Mouse (Mus musculus) cerebellum, adult (tissue): ENCODE results near the gene Scap.
"Not testable (repeated sequence)": the region's sequence is repeated elsewhere in the genome, so short reads cannot be mapped to it uniquely, and the experiment has no call there.

Experiments used
- ATAC-seq: cut with Nextera tagmentation; 2 replicates; pipeline ENCODE4 v1.9.2; 2017; ENCODE audit warnings: mild to moderate bottlenecking, moderate library complexity, mixed read lengths; ENCODE audit not compliant: insufficient number of reproducible peaks, low FRiP score, low TSS enrichment

Scap gene

DNA sequence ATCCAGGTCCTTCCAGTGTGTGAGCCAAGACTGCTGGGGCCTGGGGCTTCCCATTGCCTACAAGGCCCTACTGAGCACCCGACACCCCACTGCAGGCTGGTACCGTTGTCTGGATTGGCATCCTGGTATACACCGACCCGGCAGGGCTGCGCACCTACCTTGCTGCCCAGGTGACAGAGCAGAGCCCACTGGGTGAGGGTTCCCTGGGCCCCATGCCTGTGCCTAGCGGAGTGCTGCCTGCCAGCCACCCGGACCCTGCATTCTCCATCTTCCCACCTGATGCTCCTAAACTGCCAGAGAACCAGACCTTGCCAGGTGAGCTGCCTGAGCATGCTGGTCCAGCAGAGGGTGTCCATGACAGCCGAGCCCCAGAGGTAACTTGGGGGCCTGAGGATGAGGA lies 46.3 kb downstream of the Scap start:
- no peak for ATAC-seq

DNA sequence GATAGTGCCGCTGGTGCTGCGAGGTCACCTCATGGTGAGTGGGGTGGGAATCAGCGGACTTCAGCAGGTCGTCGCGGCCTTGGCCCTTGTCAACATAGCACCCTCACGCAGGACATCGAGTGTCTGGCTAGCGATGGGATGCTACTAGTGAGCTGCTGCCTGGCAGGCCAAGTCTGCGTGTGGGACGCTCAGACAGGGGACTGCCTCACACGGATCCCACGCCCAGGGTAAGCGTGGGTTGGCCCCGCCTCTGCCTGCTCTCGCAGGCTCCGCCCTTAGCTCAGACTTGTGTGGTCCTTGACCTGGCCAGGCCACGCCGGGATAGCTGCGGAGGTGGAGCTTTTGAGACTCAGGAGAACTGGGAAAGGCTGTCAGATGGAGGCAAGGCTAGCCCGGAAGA lies 47.6 kb downstream of the Scap start:
- no peak for ATAC-seq

DNA sequence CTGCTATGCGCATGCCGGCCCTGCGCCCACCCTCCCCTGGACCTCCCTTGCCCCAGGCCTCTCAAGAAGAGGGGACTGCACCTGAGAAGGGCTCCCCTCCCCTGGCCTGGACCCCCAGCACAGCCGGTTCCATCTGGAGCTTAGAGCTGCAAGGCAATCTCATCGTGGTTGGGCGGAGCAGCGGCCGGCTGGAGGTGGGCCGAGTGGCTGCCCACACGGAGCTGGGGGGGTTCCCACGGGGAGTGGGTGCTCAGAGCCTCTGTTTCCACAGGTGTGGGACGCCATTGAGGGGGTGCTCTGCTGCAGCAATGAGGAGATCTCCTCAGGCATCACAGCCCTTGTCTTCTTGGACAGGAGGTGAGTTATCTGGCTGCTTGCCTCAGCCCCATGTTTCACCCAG lies 48.2 kb downstream of the Scap start:
- ATAC-seq = no peak

DNA sequence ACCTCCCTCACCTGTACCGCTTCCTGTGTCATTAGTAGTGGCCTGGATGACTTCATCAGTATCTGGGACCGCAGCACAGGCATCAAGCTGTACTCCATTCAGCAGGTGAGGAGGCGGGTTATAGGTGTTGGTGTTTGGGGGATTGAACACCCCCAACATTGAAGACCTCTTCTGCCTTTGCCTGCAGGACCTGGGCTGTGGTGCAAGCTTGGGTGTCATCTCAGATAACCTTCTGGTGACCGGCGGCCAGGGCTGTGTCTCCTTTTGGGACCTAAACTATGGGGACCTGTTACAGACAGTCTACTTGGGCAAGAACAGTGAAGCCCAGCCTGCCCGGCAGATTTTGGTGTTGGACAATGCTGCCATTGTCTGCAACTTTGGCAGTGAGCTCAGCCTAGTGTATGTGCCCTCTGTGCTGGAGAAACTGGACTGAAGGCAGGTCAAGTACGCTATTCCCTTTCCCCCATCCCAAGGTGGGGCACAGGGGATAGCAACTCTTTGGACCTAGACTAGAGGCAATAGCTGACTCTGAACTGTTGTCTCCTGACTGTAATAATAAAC lies 51.4 kb downstream of the Scap start:
- no peak for ATAC-seq

DNA sequence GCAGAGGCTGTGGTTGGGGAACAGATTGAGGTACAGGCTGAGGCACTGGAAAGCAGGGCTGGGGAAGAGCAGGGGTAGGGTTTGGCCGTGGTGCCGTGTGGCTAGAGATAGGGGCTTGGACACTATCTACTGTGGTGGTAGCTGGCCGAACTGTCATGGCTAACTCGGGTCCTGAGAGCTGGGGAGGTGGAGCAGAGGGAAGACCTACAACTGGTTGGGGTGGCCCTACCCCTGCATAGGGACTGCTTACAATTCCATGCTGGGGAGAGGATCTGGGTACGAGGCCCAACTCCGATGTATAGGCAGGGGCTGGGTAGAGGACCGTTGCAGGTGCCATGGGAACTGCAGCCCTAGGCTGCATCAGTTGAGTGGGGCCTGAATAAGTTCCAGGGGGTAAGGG lies 54.9 kb downstream of the Scap start:
- no peak for ATAC-seq

DNA sequence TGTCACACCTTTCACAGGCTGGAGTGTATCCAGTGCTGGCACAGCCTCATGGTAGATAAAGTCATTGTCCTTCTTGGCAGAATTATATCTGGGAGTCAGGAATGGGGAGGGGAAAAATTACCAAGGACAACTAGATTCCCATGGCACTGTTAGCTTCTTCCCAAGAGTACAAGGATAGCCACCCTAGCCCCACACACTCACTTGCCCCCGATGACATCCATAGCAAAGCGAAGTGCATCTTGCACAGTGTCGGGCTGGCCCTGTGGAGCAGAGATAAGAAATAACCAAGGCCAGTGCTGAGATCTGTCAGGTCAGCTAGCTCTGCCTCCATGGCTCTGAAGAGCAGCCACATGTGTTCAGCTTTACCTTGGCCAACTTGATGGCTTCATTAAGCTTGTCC lies 57.8 kb downstream of the Scap start:
- ATAC-seq = no peak

DNA sequence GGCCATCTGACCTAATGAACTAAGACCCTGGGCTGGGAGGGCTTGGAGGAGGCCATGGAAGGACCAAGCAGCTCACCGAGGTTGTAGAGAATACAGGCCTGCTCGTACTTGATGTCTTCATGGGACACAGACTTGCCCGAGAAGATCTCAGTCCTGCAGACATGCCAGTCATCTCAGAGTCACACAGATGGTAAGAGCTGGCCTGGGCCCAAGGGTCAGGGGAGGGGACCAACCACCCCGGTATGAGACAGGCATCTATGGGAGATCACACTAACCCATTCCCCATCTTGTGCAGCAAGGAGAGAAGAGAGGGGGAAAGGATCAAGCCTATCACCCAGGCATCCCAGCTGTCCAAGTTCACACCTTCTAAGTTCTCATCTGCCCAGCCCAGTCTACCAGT lies 60.2 kb downstream of the Scap start:
- no peak for ATAC-seq

DNA sequence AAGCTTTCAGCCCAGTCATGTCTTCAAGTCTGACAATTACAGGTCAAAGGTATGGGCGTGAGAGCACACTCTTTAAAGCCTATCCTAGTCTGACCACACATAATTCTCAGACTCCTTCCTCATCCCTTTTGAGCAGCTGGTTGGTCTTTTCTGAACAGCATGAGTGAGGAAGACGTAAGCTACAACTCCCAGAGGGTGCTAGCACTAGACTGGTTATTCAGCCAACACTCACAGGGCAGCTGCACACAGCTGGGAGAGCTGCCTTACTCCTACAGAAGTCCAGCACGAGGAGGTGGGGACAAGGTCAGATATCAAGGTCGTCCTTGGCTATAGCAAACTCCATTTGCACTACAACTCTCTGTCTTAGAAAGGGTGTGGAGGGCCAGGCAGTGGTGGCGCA lies 67.6 kb downstream of the Scap start:
- no peak for ATAC-seq

DNA sequence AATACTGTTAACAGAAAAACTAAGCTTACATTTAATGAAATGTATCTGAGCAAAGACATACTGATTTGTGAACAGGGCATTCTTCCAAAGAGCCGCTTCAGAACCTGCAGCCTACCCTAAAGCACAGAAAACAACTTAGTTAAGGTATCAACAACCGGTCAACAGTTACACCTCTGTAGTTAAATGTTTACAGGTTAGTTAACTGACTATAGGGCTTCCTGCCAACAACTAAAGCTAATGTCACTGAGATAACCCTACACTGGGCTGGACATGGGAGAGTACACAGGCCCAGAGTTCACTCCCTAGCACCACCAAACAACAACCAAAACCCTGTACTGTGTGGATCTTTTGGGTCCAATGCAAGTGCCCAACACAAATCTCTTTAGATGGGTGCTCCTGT lies 69.6 kb downstream of the Scap start:
- ATAC-seq = no peak

DNA sequence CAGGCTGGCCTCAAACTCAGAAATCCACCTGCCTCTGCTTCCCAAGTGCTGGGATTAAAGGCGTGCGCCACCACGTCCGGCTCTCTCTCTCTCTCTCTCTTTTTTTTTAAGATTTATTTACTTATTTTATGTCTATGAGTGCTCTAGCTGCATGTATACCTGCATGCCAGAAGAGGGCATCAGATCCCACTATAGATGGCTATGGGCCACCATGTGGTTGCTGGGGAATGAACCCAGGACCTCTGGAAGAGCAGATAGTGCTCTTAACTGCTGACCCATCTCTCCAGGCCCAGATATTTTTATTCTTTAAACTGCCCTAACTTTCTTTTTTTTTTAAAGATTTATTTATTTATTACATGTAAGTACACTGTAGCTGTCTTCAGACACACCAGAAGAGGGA lies 70.2 kb downstream of the Scap start:
- ATAC-seq = not testable (repeated sequence)

DNA sequence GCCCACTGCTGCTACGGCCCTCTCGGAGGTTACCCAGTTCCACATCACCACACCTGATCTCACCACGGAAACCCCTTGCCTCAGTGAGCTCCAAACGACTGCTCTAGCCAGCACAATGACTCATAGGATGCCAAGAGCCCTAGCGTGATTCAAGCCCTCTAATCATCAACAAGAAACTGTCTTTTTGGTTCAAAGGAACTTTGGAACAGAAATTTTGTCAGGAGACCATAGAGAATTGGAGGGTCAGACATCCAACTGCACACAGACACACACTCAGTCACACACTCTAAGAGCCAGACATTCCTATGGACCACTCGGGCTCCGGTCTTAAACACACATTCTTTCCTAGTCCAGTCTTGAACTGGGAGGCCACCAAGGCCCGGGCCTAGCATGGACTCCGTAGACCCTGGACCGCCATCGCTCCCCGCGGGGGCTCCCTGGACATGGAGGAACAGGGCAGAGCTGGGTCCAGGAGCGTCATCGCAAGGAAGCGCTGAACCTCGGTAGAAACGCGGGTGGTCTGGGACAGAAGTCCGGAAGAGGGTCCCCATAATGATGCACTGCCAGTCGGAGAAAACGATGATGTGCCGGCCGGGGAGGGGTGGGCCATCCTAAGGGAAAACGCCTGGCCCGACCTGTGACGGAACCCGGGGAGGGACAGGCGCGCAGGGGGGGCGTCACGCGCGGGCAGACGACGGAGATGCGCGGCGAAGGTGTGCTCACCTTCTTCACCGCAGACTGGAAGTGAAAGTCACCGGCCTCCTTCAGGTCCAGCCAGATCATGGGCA lies 74.4 kb downstream of the Scap start:
- ATAC-seq = no peak; the same call in none of the 2 replicates

DNA sequence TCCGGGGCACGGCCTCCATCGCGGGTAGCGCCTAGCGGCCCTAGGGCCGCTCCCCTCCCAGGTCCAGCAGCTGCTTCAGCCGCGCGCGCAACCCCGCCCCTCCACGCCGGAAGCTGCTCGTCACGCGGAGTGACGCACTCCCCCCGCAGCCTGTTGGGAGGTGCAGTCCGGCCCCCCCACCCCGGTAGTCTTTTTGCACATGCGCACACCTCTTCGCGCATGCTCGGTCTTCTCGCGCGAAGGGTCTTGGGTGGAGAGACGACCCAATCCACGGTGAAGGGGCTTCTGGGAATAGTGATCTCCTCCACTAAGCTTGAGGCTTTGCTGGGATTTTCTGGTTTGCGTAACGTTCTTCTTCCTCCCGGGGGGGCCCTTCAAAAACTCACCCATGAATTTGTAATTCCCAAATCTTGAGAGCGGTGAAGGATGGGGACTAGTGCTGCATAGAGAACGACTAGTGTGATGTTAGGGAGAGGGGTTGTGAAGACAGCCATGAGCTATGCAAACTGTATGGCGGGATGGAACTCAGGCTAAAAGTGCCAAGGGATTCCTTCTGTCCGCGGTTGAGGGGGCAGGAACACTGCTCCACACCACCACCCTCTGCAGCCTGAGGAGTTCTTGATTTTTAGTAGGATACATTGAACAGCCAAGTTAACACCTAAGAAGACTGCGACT lies 75.1 kb downstream of the Scap start, which contains the start of gene Ptpn23:
TSS of gene Ptpn23 (minus strand) at position 115 of the 675 bp plus-strand sequence.
- ATAC-seq = peak; percentile 92

DNA sequence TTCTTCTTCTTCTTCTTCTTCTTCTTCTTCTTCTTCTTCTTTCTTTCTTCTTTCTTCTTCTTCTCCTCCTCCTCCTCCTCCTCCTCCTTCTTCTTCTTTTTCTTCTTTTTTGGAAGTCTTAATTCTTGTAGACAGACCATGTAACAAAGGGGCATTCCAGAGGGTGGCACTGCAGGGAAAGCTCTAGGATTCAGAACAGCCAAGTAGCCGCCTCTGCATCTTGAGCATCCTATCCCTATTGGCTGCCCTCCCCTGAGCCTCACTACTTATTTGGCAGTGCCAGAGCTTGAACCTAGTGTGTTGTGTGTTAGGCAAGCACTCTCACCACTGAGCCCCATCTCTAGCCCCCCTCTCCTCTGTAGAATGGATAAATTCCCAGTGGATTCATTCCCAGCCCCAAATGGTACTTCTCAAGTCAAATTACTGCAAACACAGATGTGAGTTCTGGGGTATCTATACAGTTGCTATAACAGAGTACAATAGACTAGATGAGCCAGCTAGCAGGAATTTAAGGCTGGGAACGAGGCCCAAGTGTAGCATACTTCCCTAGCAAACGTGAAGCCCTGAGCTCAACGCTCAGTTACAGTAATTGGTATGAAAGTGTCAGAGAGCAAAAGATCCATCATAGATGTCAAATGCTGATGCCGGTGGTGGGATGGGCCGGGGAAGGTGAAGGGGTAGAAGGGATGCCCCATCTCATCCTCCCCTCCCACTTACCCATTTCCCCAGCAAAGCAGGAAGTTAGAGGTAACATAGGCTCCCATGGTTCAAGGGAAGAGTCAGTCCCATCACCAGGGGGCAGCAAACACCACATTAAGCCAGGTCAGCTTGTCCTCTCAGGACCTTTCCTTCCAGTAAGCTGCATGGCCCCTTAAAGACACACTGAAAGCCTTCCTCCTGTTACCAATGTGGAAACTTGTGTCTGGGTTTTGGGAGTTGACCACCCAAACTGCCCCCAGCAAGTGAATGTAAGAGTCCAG lies 78.1 kb downstream of the Scap start:
- no peak for ATAC-seq

DNA sequence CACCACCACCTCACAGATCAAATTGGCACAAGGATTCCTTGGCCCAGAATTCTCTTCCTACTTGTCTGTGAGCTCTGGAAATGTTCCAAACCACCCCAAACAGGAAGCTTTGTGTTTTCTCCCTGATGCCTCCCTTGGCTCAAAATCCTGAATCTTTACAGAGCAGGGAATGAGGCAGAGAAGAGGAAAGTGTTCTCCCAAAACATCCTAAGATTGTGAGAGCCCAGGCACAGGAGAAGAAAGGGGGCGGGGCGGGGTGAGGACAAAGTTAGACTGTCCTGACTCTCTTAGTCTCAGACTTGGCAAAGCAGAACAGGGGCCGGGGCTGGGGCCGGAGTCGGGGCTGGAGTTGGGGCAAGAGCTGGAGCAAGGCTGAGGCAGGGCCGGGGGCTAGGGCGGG lies 79.8 kb downstream of the Scap start:
- ATAC-seq = no peak

DNA sequence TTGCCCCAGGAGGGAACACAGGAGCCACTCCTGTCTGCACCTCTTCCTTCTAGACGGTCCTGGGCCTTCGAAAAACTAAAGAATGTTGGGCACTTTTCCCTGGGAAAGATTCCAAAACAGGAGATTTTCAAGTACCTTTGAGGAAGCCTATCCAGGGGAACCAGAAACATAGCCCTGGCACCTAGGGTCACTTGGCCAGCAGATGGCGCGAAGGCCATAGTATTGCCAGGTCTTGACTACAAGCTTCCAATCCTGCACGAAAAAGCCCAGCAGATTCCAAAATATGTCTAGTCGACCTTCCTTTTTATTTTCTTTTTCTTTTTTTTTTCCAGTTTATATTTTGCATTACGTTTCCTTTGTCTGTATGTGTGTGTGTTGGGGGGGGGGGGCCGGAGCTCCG lies 80.7 kb downstream of the Scap start:
- no peak for ATAC-seq

DNA sequence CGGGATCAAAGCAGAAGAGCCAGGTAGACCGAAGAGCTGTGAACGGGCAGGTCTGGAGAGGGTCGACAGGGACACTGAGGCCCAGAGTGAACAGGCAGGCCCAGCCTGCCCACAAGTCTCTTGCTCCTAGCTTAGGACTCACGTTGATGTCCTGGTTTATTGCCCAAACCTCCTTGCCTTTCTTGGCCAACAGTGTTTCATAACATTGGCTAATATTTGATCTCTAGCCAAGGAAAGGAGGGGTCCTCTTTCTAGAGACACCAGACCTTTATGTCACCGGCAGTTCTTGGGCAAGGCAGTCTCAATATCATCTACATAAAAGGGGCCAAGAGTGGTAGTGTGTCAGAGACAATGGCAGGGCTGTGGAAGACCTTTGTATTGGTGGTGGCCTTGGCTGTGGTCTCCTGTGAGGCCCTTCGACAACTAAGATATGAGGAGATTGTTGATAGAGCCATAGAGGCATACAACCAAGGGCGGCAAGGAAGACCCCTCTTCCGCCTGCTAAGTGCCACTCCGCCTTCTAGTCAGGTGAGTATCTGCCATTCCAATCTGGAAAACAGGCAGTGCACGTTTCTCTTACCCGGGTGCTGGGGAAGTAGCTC lies 86.5 kb downstream of the Scap start, which contains the start of gene Ngp:
TSS of gene Ngp (plus strand) at position 237 of the 602 bp plus-strand sequence.
- no peak for ATAC-seq

DNA sequence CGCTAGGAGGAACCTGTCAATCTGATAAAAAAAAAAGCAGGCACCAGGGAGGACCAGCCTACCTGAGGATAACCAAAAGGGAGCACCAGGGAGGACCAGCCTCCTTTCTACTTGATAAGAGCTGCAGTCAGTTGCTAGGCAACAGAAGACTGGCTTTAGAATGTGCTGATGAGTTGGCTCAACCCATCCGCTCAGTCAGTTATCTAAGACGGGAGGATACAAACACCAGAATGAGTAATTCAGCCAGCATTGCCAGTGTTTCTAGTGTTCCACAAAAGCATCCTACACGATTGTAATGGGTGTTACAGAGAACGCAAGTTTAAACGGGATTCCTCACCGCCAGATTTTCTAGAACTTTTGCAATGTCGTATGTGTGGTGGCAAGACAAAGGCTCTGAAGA lies 98.2 kb downstream of the Scap start:
- no peak for ATAC-seq

DNA sequence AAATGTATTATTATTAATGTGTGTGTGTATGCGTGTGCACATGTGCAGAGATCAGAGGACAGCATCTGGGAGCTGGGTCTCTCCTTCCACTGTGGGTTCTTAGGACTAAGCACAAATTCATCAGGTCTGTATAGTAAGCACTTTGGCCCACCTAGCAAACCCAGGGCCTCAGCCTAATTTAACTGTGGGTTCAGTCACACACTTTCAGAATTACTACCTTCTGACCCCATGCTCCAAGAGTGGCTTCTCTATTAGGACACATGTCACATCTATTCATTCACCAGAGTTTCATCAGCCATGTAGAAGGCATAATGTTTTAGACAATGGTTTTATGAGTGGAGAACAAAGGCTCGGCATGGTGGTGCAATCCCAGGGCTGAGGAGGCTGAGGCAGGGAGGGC lies 100.0 kb downstream of the Scap start:
- ATAC-seq = no peak
